Mouse (Mus musculus): ENCODE data around the gene Cdh4.

GRCm38 (mm10) chr2:179733141-179733831 is 291.1 kb downstream of the Cdh4 start:
- no peak for TF ChIP-seq POLR2A (IDR thresholded peaks at IDR 0.05; ENCODE audit: low read depth, low read length)
- no peak for TF ChIP-seq CTCF (IDR thresholded peaks at IDR 0.05; ENCODE audit: borderline replicate concordance, insufficient read depth, low read length)

Measured in embryonic fibroblast, embryonic 13.5 days (primary cell).